Mouse (Mus musculus): ENCODE data around the gene Ppp3ca.

Ppp3ca gene

DNA sequence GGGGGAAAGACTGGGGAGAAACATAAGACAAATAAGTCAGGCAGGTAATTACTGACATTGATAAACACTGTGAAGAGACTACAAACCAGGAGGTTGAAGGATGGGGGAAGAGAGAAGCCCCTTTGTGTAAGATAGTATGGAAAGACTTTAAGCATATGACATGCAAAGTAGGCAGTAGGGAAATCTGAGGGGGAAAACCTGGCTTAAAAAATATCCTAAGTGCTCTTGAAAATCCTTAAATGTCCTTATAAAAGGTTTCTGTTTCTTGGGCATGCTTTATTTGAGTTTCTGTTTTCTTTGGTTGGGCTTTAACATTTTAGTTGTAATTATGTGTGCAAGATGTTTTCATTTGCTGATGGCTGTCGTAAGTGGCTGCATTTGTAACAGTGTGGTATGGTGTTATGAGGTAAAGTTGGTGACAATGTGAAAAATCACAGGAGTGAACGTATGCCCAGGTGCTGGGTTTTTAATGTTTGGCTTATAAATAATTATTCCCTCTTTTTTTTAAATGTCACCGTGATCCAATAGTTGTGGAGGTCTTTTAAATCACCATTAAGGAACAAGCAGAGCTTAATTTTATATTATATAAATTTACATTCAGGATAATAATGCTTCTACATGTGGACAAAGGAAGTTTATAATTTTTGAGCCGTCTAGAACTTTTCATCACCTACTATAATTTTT is 195.4 kb downstream of the Ppp3ca start:
- no peak for DNase-seq

DNA sequence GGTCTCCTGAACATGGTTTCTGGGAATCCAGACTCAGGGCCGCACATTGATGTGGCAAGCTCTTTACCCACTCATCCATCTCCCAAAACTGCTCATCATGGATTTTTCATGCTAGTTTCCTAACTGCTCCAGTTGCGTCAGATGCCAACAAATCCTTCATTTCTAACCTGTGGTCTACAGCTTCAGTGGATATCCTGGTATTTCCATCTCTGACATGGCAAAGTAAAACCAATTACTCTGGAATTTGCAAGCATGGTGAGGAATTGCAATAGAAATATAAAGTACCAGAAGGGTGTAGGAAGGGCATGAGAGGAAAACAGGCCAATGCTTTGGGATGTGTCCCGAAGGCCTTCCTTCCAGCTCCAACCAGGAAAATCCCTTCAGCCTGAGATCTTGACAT is 196.2 kb downstream of the Ppp3ca start:
- no peak for DNase-seq

DNA sequence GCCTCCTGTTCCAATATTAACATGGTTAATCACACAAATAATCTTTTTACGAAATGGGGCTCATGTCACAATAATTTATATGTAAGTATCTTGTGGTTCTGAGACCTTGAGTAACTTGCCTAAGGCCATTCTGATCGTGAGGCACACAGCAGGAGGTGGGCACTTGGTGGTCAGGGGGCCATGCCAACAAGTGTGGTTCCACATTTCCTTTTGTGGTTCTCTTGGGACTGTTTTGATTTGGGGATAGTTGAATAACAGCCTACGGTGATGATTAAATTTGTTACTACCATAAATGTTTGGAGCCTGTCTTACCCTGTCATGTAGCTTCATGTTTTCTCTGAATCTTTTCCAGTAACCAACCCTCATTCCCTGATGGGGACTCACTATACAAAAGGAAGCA is 196.6 kb downstream of the Ppp3ca start:
- no peak for DNase-seq

DNA sequence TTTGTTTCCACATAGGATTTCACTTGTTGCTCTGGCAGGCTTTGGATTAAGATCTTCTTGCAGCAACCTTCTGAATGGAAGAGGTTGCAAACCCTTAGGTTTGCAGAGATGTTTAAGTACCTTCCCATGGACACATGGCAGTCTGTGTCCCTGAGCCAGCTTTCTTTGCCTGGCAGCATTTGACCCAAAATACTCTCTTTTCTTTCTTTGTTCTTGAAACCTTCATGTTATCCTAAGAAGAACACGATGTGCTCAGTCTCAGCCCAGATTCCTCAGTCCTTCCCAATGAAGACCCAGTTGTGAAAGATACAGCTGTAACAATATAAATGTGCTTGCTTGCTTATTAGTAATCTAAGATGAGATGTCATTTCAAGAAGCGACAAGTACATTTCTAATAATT is 197.4 kb downstream of the Ppp3ca start:
- DNase-seq: no peak

DNA sequence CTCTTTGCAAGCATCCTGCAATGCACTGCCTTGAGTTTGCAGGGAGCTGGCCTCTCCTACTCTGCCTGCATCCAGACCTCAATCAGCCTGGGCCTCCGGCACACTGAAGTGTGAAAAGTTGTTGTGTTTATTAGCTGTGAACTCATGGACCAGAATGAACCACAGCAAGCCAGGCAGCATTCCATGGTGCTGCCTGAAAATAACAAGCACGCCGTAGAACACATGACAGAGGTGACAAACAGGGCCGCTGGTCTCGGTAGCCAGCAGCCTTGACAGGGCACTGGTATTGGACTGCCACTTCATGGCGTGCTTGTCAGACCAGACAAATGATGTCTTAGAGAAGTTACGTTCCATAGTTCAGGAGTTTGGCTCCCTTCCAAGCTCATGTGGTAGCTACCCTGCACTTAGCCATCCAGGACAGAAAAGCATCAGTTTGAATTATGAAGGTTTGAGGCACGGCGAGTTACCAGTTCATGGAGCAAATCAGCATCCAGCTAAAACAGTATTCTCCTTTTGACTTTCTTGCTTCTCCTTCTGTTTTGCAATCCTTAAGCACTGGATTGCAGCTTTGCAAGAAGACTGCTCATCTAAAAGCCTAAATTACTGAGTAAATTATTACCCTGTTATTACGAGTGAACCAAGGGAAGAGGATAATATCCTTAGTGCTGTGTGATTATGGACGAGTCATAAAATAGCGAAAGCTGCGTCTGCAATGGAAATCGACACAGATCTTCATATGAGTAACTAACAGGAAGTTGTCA is 202.0 kb downstream of the Ppp3ca start:
- no peak for DNase-seq

DNA sequence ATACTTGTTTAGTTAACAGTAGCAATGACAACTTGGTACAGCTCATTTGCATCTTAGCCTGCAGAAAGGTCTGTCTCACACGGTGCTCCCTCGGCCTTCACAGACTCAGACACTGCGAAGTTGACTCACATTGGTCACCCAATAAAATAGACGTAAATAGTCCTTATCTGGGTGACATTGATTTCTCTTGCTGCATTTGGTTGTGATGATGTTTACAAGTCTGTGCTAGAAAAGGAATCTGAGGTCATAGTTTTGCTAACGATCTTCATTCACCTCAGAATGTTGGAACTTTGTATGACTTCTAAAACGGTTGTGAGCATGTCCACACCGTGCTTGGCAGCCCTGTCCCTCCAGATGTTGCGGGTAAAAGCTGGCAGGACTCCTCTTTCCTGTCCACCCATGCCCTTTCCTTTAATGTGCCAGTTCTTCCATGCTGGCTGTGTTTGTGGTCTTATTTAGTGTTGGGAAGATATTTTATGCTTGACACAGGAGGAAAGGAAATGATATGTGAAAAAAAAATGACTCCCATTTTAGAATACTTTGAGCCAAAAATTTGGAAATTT is 202.7 kb downstream of the Ppp3ca start:
- no peak for DNase-seq

DNA sequence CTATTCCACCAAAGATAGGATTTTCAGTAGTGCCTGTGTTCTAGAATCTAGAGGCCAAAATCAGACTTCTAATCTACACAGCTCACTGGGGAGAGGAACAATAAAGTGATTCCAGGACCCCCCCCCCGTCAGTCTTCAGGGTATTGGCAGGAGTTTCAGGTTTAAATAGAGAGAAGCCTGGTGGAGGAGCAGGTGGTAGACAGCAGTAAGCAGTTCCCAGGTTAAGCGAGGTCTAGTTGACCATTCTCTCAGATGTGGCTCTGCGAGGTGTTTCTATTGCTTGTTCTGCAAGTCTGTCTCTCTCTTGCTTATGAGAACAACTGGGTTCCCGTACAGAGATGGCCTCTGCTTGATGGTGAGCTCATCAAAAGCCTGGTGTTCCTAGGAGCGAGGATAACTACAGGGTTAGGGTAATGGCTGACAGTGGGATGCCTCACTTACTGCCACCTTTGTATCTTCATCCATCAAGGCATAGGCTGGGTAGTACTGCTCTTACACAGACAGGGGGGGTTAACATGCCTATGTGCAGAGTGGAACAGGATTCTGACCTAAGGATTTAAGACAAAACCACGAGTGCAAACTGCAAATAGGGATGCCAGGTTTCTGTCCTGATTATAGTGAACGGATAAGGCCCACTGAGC is 204.0 kb downstream of the Ppp3ca start:
- no peak for DNase-seq

DNA sequence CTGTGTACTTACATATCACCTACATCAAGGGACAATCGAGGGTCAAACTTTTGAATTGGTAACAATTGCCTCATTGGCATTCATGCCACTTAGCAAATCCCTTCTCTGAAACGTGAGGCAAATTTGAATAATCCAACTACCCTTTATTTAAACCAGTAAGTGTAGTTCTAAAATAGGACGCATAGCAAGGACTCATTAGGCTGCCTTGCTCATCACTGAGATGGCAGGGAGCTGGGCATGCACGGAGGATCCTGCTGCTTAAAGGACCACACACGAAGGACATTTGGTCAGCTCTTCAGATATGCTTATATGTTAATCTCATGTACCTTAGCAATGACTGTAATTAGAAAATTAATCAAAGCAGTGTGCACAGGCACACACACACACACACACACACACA is 204.6 kb downstream of the Ppp3ca start:
- no peak for DNase-seq

DNA sequence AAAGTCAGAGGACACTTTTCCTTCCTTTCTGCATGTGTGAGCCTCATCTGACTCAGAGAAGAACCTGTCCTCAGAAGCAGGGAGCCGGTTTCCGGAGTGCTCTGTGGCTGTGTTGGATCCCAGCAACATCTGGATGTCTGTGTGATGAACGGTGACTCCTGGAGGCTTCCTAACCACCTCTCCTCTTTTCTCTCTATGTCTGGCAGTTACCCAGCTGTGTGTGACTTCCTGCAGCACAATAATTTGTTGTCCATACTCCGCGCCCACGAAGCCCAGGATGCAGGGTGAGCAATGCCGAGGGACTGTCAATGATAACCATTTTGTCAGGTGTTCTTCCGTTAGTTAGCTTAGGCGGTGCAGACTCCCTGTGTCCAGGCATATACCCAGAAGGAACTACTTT is 217.8 kb downstream of the Ppp3ca start:
- no peak for DNase-seq

DNA sequence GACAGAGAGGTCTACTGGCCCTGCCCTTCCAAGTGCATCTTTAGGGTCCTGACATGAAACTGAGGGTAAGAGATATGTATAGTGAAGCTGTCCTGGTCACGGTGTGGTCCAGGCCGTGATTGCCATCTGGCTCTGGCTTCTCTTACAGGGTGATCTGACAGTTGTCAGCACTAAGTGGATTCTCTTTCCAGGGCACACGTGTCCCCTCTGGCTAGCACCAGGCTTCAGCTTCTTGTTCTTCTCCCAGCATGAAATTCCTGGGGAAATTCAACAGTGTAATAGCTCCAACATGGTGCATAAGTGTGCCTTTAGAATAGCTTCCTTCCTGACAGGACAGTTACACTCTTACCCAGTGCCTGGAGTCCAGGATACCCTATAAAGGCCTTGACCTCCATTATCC is 222.2 kb downstream of the Ppp3ca start:
- DNase-seq: no peak

DNA sequence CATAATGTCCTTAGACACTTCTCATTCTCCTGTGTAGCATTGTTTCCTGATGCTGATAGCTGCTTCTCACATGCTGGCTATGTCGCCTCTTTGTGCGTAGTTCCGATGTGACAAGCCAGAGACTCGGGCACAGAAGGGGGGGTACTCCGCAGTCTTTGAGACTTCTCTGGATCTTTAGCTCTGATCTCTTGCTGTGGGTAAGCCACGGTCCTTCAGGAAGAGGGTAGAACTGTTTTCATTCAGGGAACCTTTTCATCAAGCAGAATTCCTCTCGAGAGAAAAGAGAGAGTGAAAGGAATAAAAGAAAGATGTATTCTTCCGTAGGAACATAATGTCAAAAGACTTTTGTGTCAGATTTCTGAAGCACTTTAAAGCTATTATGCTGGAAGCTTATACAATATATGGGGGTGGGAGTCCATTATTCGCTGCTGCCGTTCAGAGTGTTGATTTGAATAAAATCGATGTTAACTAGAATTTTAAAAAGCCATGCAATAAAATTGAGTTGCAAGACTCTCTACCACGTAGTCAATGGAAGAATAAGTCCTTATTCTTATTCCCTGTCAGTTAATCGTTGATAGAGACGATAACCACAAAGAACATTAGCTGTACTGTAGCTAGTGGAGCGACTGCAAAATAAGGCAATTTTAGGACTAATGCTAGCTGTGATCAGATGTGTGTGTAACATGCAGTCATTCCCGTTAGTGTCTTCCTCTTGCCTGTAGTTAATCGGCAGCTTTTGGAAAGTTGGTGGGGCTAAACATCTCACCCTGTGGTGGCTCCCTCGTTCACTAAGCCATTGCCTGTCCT is 223.9 kb downstream of the Ppp3ca start:
- DNase-seq: no peak

DNA sequence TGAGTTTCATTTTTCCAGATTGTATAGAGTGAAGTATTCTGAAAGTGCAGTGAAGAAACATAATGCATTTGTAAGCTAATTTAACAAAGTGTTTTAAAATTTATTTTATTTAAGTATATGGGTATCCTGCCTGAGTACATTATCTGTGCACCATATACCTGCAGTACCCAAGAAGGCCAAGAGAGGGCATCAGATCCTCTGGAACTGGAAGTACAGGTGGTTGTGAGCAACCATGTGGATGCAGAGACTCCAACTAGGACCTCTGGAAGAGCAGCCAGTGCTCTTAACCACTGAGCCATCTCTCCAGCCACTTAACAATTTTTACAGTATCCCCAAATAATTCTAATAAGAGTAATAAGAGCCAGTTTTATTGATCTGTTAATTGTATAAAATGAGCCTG is 225.6 kb downstream of the Ppp3ca start:
- peak in 1 of 2 experiments; percentile 44 for DNase-seq

DNA sequence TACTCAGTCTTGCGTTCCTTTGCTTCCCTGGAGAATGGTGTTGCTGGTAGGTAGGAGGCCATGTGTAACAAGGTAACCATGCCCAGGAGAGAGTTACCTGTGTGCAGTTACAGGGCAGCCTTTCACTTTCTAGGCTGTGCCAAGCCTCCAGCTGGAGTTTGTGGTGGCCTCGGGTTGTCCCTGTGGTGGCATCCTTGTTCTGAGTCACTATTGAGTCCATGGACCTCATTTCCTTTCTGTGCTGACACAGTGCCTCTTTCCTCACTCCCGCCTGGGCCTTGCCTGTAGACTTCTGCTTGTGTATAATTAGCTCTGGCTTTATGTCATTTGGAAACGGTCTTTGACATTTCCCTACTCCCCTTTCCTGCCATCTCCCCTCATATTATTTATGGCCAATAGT is 226.4 kb downstream of the Ppp3ca start:
- no peak for DNase-seq

DNA sequence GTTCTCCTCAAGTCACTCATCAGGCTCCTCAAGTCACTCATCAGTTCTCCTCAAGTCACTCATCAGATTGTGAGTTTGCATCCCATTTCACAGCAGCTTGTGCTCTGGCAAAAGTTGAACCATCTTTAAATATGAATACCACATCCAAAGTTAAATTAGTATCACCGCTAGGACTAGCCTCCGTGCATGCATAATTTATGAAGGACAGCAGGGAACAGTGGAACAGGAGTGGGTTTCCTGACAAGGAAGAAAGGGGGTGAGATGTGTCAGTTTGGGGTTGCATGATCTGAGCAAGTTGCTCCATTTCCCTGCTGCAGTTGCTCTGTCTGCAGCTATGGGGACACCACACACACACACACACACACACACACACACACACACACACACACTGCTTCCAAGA is 229.8 kb downstream of the Ppp3ca start:
- no peak for DNase-seq

DNA sequence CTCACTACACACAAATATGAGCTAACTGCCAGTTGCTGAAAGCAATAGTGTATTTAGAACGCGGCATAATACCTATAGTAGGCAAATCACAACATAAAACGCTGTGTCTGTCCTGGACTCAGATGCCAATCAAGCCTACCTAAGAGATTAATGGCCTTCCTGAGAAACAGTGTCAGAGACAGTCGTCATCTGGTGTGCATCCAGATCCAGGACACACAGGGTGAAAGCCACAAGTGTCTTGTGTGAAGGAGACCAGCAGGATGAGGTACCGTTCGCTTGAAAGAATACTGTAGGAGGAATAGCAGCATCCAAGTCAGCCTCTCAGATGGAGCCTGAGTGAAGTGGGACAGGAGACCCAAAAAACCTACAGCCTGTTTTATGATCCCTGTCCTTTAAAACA is 231.1 kb downstream of the Ppp3ca start:
- no peak for DNase-seq

DNA sequence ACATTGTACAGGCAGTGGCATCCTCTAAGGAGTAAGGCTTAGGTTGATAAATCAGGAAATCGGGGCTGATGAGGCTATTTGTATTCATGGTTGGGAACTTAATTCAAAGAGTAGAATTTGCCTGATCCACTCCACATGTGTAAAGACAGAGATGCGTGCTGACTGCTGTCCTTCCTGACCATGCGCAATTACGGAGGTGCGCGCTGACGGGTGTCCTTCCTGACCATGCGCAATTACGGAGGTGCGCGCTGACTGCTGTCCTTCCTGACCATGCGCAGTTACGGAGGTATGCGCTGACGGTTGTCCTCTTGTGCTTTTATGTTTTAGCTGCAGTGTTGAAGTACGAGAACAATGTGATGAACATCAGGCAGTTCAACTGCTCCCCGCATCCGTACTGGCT is 232.9 kb downstream of the Ppp3ca start:
- DNase-seq: no peak

DNA sequence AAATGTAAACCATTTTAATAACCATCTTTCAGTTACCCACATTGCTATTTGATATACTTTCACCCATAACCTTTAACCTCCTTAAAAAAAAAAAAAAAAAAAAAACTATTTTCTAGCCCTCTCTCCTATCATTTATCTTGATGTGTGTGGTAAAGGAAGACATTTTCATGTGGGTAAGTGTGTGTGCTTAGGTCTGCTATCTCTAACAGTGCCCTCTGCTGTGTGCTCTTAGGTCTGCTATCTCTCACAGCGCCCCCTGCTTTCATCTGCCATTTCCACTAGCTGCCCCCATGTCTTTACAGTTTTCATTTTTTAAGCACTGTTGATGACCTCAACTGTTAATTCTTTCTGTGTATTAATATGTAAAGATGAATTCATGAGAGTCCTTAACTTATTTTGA is 235.7 kb downstream of the Ppp3ca start:
- peak in 1 of 2 experiments; percentile 26 for DNase-seq

DNA sequence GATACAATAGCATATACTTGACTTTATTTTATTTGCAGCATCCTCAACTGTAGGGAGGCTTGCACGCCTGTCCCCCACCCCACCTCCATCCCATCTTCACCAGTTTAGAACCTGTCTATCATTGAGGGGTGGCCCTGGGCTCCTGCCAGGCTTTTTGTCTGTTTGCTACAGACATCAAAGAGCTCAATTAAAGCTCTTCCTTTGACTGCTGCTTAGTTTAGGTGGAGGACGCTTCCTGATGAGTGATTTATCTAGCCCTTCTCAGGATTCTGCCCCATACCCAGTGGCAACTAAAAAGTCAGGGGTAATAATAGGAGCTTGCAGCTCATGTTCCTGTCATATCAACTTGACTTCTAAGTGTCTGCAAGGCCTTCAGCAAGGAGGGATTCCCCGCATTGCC is 239.6 kb downstream of the Ppp3ca start:
- DNase-seq: no peak

DNA sequence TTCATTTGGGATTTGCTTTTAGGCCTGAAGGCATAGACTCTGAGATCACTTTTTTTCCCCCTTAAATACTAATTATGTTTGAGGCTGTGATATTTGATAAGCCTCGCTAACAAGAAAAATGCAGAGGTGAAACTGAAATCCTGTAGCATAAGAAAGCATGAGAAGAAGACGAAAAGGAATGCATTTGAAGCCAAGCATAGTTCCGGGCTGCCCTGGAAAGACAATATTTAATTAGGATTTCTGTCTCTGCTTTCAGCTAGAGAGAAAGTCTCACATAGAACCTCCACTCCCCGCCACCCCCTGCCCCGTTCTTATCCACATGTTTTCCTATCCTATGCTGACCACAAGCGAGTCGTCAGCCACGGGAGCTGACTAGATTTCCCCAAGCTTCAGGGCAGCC is 241.4 kb downstream of the Ppp3ca start:
- DNase-seq: no peak

DNA sequence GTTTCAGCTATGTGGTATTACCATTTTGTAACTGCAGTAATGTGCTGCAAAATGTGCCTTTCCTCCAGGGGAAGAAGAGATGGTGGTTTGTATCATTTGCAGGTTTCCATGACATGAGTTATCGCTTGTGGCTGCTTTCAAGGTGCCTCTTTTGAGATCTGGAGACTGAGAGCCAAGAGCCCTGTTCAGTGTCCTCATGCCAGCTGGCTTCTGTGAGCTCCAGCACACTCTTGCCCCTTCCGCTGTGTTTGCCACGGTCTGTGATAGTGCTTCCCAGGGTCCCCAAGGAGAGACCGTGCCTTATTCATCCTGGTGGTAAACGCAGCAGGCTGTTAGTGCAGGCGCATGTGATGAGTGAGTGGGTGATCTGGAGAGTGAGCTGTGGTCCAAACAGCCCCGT is 247.2 kb downstream of the Ppp3ca start:
- no peak for DNase-seq

DNA sequence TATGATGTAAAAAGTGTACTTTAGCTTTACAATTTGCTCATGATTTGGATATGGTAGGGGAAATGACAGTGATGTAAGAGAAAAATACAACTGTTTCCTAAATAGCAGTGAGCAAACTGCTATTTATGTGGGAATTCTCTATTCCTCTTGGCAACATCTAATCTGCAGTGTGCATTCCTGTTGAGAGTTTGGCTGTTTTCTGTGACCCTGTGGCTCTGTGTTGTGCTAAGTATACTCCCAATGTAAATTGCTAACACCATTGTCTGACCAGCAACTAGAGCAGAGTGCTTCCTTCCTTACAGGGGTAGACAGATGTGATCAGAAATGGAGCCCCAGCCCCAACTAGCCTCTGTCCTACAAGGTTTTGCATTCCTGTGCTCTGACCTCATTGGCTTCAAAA is 263.1 kb downstream of the Ppp3ca start:
- DNase-seq: no peak

DNA sequence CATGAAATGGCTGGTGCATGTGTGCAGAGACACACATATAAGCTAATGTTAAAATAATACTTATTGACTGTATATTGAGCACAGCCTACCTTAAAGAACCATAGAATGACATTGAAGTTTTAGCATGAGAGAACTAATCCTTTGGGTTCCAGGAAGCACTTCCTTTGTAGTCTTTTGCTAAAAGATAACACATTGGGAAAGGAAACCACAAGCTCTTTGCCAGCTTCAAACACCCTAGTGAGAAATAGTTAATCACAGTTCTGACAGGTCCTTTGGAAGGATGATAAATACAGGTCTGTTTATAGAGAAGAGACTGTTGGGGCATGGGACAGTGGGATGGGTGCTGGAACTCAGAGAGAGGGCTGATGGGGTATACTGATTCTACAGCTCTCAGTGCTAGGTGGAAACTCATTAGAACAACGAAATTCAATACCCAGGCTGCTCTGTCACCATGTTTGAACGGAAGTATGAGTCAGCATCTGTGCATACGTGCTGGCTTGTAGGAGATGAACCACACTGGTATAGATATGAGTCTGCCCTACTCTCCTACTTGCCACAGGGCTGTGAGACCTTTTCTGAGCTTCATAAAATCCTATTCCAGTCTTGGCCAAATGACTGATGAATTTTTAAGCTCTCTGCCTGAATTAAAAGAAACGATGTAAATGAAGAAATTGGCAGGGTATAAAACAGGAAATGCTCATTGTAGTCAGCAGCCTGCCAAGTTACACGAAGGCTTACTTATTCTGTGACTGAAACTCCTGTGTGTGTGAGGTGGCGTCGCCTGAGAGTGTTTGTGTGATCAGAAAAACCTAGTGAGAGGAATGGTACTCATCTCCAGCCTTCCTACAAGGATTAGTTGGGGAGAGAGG is 271.0 kb downstream of the Ppp3ca start:
- DNase-seq: no peak
